In genomic region chr10:79874290-79874862, GRCm38 (mm10) we compare ENCODE assay signal across 8 mouse cellular contexts. TPM values are rescaled to one million over a fixed set of nuclear protein-coding genes. Genes with fewer than 3 reads are reported as not detected.
DNase-seq lines count a peak whose midpoint lies in the region; ATAC-seq and TF ChIP-seq lines count a peak whose summit lies in the region.

Gene Prtn3, plus strand, starts transcription at chr10:79874476.
Gene Plppr3, minus strand, starts transcription at chr10:79874634.

- TF ChIP-seq CTCF in heart, adult 2 months (IDR thresholded peaks at IDR 0.05): no peak
- TF ChIP-seq CTCF in E14TG2a.4 (conservative IDR thresholded peaks at IDR 0.05; ENCODE audit: low read length): no peak
- no peak for TF ChIP-seq CTCF in cortical plate, adult 2 months (IDR thresholded peaks at IDR 0.05; ENCODE audit: extremely low read depth, insufficient read depth, low read length)

- H3K9me3 ChIP-seq in E14TG2a.4 (ENCODE audit: low read length): peaks cover 9% of the 10 kb centered on the region; the same call in 1 of the 2 replicates
- no peaks in the 10 kb centered on the region for H3K9me3 ChIP-seq in hindbrain, embryonic 15.5 days
- H3K9me3 ChIP-seq in stomach, embryonic 14.5 days (ENCODE audit: control insufficient read depth, low read depth, low read length): no peaks in the 10 kb centered on the region

- peak within 1 kb of the TSS; percentile 69 for H3K9ac ChIP-seq in heart, adult 2 months (ENCODE audit: low read depth, low read length)
- peak within 1 kb of the TSS; percentile 91 for H3K9ac ChIP-seq in hindbrain, embryonic 15.5 days
- H3K9ac ChIP-seq in stomach, embryonic 14.5 days (replicated peaks; ENCODE audit: low read depth, low read length): peak within 1 kb of the TSS; percentile 82

- H3K4me2 ChIP-seq in hindbrain, embryonic 15.5 days: peak within 1 kb of the TSS; percentile 74
- H3K4me2 ChIP-seq in stomach, embryonic 14.5 days (replicated peaks; ENCODE audit: low read depth, low read length): peak within 1 kb of the TSS; percentile 92

- peaks cover 7% of the 10 kb centered on the region for H3K4me1 ChIP-seq in heart, adult 2 months (ENCODE audit: control insufficient read depth, insufficient read depth, low read length)
- H3K4me1 ChIP-seq in E14TG2a.4 (replicated peaks; ENCODE audit: low read depth, low read length): peaks cover 45% of the 10 kb centered on the region
- H3K4me1 ChIP-seq in cortical plate, adult 2 months (ENCODE audit: control insufficient read depth, insufficient read depth, low read length): no peaks in the 10 kb centered on the region
- peaks cover 36% of the 10 kb centered on the region for H3K4me1 ChIP-seq in hindbrain, embryonic 15.5 days (replicated peaks)
- H3K4me1 ChIP-seq in stomach, embryonic 14.5 days (ENCODE audit: control insufficient read depth, insufficient read depth, low read length): peaks cover 20% of the 10 kb centered on the region

- H3K4me3 ChIP-seq in heart, adult 2 months: peak within 1 kb of the TSS; percentile 52
- peak within 1 kb of the TSS; percentile 80 for H3K4me3 ChIP-seq in E14TG2a.4 (replicated peaks; ENCODE audit: low read length)
- H3K4me3 ChIP-seq in cortical plate, adult 2 months (ENCODE audit: insufficient read depth, low read length): peak within 1 kb of the TSS; percentile 86
- peak within 1 kb of the TSS; percentile 67 for H3K4me3 ChIP-seq in hindbrain, embryonic 15.5 days
- H3K4me3 ChIP-seq in stomach, embryonic 14.5 days (ENCODE audit: low read depth, low read length): peak within 1 kb of the TSS; percentile 76

- H3K36me3 ChIP-seq in heart, adult 2 months (ENCODE audit: control insufficient read depth, insufficient read depth, low read length): no peaks in the 10 kb centered on the region
- H3K36me3 ChIP-seq in E14TG2a.4 (ENCODE audit: insufficient read depth, low read length): no peaks in the 10 kb centered on the region
- H3K36me3 ChIP-seq in hindbrain, embryonic 15.5 days: 0 out of 2 replicates have a peak, but pooled peaks cover 4% of the 10 kb centered on the region
- no peaks in the 10 kb centered on the region for H3K36me3 ChIP-seq in stomach, embryonic 14.5 days (ENCODE audit: control insufficient read depth, insufficient read depth, low read length)

- TF ChIP-seq POLR2A in heart, adult 2 months (IDR thresholded peaks at IDR 0.05; ENCODE audit: insufficient read depth, low read depth, low read length): no peak
- no peak for TF ChIP-seq POLR2A in cortical plate, adult 2 months (IDR thresholded peaks at IDR 0.05; ENCODE audit: extremely low read depth, insufficient read depth, low read length)

- intact Hi-C loops in heart, adult 2 months (cut with DNase I): no loop called here
- intact Hi-C loops in heart, postnatal 14 days (cut with DNase I): no loop called here

- H3K27me3 ChIP-seq in heart, adult 2 months (ENCODE audit: control insufficient read depth, insufficient read depth, low read length): peaks cover 4% of the 10 kb centered on the region; the same call in 1 of the 2 replicates
- H3K27me3 ChIP-seq in E14TG2a.4 (ENCODE audit: insufficient read depth, low read length): peaks cover 63% of the 10 kb centered on the region
- no peaks in the 10 kb centered on the region for H3K27me3 ChIP-seq in hindbrain, embryonic 15.5 days
- H3K27me3 ChIP-seq in stomach, embryonic 14.5 days (ENCODE audit: control insufficient read depth, insufficient read depth, low read length): no peaks in the 10 kb centered on the region

- peak; percentile 27 to 43 for DNase-seq in heart, adult 2 months
- DNase-seq in heart, postnatal 14 days: no peak

- H3K27ac ChIP-seq in heart, adult 2 months: no peak within 1 kb of the TSS
- H3K27ac ChIP-seq in cortical plate, adult 2 months (ENCODE audit: insufficient read depth, low read length): peak within 1 kb of the TSS; percentile 55
- peak within 1 kb of the TSS; percentile 96 for H3K27ac ChIP-seq in hindbrain, embryonic 15.5 days (replicated peaks)
- H3K27ac ChIP-seq in stomach, embryonic 14.5 days (ENCODE audit: low read length): peak within 1 kb of the TSS; percentile 58

- peak; percentile 94 for ATAC-seq in hindbrain, embryonic 15.5 days (ENCODE audit: low FRiP score, low read depth)
- ATAC-seq in megakaryocyte, adult 5-6 weeks (ENCODE audit: poor library complexity, severe bottlenecking): peak; percentile 21
- peak; percentile 77; the same call in 1 of the 2 replicates for ATAC-seq in stomach, embryonic 14.5 days (ENCODE audit: insufficient number of reproducible peaks, insufficient read depth, low FRiP score, low read depth)
- no peak for ATAC-seq in inflammation-experienced regulatory T-cells, adult 6 months

- no peak for TF ChIP-seq EP300 in heart, adult 2 months (IDR thresholded peaks at IDR 0.05; ENCODE audit: insufficient read depth, low read depth, low read length)

- WGBS in heart, adult 2 months: under 1% methylated on average over 57 of the region's 57 CpGs
- 0% methylated on average over 49 of the region's 57 CpGs for WGBS in hindbrain, embryonic 15.5 days
- under 1% methylated on average over 40 of the region's 57 CpGs for WGBS in stomach, embryonic 14.5 days

- H3K79me2 ChIP-seq in heart, adult 2 months (replicated peaks; ENCODE audit: control insufficient read depth, insufficient read depth, low read length): no peaks in the 10 kb centered on the region

RNA-seq across cellular contexts. Expression of gene Prtn3, which starts in this region (rescaled TPM):
- 1 to 10 TPM in 1 of 2 experiments, under 1 TPM in 1; 0.55 to 1.2 TPM for total RNA-seq in heart, adult 2 months (2021)
- polyA plus RNA-seq in heart, adult 2 months (2012; rRNA removed): 0.84 TPM in 1 of 2 replicates, not detected in the other
- total RNA-seq in heart, postnatal 14 days (2021): under 1 TPM in 1 of 2 experiments, not detected in 1; 0.29 TPM
- polyA plus RNA-seq in cortical plate, adult 2 months (2012; rRNA removed): 4.3 and 5.2 TPM in 2 replicates
- 11.0 and 11.3 TPM in 2 replicates for polyA plus RNA-seq in hindbrain, embryonic 15.5 days (2015; fragmentation: Nextera tagmentation; extraction: Ambion mirVana)
- 322 and 372 TPM in 2 replicates for total RNA-seq in megakaryocyte, adult 5-6 weeks (2015)
- 92.6 and 97.3 TPM in 2 replicates for total RNA-seq in megakaryocyte, adult 5-6 weeks (2017)
- polyA plus RNA-seq in stomach, embryonic 14.5 days (2014; fragmentation: Nextera tagmentation; extraction: Ambion mirVana): 2.9 and 5.6 TPM in 2 replicates
- not detected for polyA plus RNA-seq in inflammation-experienced regulatory T-cells, adult 6 months (2017; shearing (Covaris generic))

RNA-seq across cellular contexts. Expression of gene Plppr3, which starts in this region (rescaled TPM):
- under 1 TPM; 0.20 to 0.31 TPM for total RNA-seq in heart, adult 2 months (2021)
- 0.50 and 0.80 TPM in 2 replicates for polyA plus RNA-seq in heart, adult 2 months (2012; rRNA removed)
- under 1 TPM; 0.20 to 0.29 TPM for total RNA-seq in heart, postnatal 14 days (2021)
- 79.9 and 80.5 TPM in 2 replicates for polyA plus RNA-seq in cortical plate, adult 2 months (2012; rRNA removed)
- polyA plus RNA-seq in hindbrain, embryonic 15.5 days (2015; fragmentation: Nextera tagmentation; extraction: Ambion mirVana): 383 and 417 TPM in 2 replicates
- total RNA-seq in megakaryocyte, adult 5-6 weeks (2015): 6.2 and 10.6 TPM in 2 replicates
- total RNA-seq in megakaryocyte, adult 5-6 weeks (2017): 13.2 and 17.6 TPM in 2 replicates
- polyA plus RNA-seq in stomach, embryonic 14.5 days (2014; fragmentation: Nextera tagmentation; extraction: Ambion mirVana): 41.3 and 51.7 TPM in 2 replicates
- 1 to 10 TPM; 1.6 to 3.3 (median 2.2) TPM for polyA plus RNA-seq in inflammation-experienced regulatory T-cells, adult 6 months (2017; shearing (Covaris generic))

Comparison
In these comparisons a context has a peak if more than half of its experiments do, and no peak if none do; other contexts are left out.
1. RNA of gene Prtn3 (total RNA-seq): 92.6 to 372 TPM in megakaryocyte, adult 5-6 weeks; 0.55 to 1.2 TPM in heart, adult 2 months and 0.29 TPM in heart, postnatal 14 days; every median in the first group is over 10 times any median in the second.
2. RNA of gene Plppr3 (total RNA-seq): 6.2 to 17.6 TPM in megakaryocyte, adult 5-6 weeks; 0.20 to 0.31 TPM in heart, adult 2 months and 0.20 to 0.29 TPM in heart, postnatal 14 days; every median in the first group is over 4 times any median in the second.
3. DNase-seq: peak in heart, adult 2 months (2 of 2); none in heart, postnatal 14 days (0 of 2).
4. Peak in every context shown above with its lines, with median percentiles within 50 percentile points of each other: H3K4me3 ChIP-seq and H3K9ac ChIP-seq.